Mouse (Mus musculus): Measurements from ENCODE around the gene Spint5. TPM values are rescaled to one million over a fixed set of nuclear protein-coding genes. Genes with fewer than 3 reads are reported as not detected.

Gene Spint5
- polyA plus RNA-seq, 1 experiment, result 0.69 TPM

- Histone ChIP-seq H3K27me3 (ENCODE audit: control insufficient read depth, insufficient read depth, low read length) (no peaks in the 10 kb centered on the region), H3K4me3 (ENCODE audit: control insufficient read depth, low read depth, low read length) (peak overlapping the region; percentile 63), H3K36me3 (ENCODE audit: control insufficient read depth, insufficient read depth, low read length) (no peaks in the 10 kb centered on the region; the same call in none of the 2 replicates), H3K4me1 (ENCODE audit: control insufficient read depth, insufficient read depth, low read length) (no peaks in the 10 kb centered on the region), H3K27ac (ENCODE audit: control insufficient read depth, insufficient read depth, low read depth, low read length) (no peak overlapping the region)
- TF ChIP-seq POLR2A (IDR thresholded peaks at IDR 0.05; ENCODE audit: control insufficient read depth, low read depth, low read length), result no peak
Observed at GRCm38 (mm10) chr2:164754105-164754504, 39.0 kb downstream of the Spint5 start.

- TF ChIP-seq POLR2A (IDR thresholded peaks at IDR 0.05; ENCODE audit: control insufficient read depth, low read depth, low read length) (no peak), CTCF (IDR thresholded peaks at IDR 0.05; ENCODE audit: control insufficient read depth, insufficient read depth, insufficient replicate concordance, low read depth, low read length) (no peak)
- no peaks in the 10 kb centered on the region; the same call in none of the 2 replicates for H3K36me3 ChIP-seq (ENCODE audit: control insufficient read depth, insufficient read depth, low read length)
- H3K27ac ChIP-seq (ENCODE audit: control insufficient read depth, insufficient read depth, low read depth, low read length), result no peak overlapping the region
- H3K4me1 ChIP-seq (ENCODE audit: control insufficient read depth, insufficient read depth, low read length), result no peaks in the 10 kb centered on the region
- H3K4me3 ChIP-seq (ENCODE audit: control insufficient read depth, low read depth, low read length), result no peak overlapping the region
- no peaks in the 10 kb centered on the region for H3K27me3 ChIP-seq (ENCODE audit: control insufficient read depth, insufficient read depth, low read length)
Observed at GRCm38 (mm10) chr2:164754800-164755199, 39.7 kb downstream of the Spint5 start.

- H3K4me1 ChIP-seq (ENCODE audit: control insufficient read depth, insufficient read depth, low read length), result no peaks in the 10 kb centered on the region
- H3K27ac ChIP-seq (ENCODE audit: control insufficient read depth, insufficient read depth, low read depth, low read length), result no peak overlapping the region
- no peak overlapping the region for H3K4me3 ChIP-seq (ENCODE audit: control insufficient read depth, low read depth, low read length)
- no peaks in the 10 kb centered on the region; the same call in none of the 2 replicates for H3K36me3 ChIP-seq (ENCODE audit: control insufficient read depth, insufficient read depth, low read length)
- no peaks in the 10 kb centered on the region for H3K27me3 ChIP-seq (ENCODE audit: control insufficient read depth, insufficient read depth, low read length)
- TF ChIP-seq POLR2A (IDR thresholded peaks at IDR 0.05; ENCODE audit: control insufficient read depth, low read depth, low read length), result no peak
Observed at GRCm38 (mm10) chr2:164757841-164758240, 42.7 kb downstream of the Spint5 start.

GRCm38 (mm10) chr2:164758692-164759091 is 43.6 kb downstream of the Spint5 start:
- Histone ChIP-seq H3K27ac (ENCODE audit: control insufficient read depth, insufficient read depth, low read depth, low read length) (no peak overlapping the region), H3K27me3 (ENCODE audit: control insufficient read depth, insufficient read depth, low read length) (no peaks in the 10 kb centered on the region), H3K4me3 (ENCODE audit: control insufficient read depth, low read depth, low read length) (no peak overlapping the region), H3K4me1 (ENCODE audit: control insufficient read depth, insufficient read depth, low read length) (no peaks in the 10 kb centered on the region), H3K36me3 (ENCODE audit: control insufficient read depth, insufficient read depth, low read length) (no peaks in the 10 kb centered on the region; the same call in none of the 2 replicates)
- TF ChIP-seq POLR2A (IDR thresholded peaks at IDR 0.05; ENCODE audit: control insufficient read depth, low read depth, low read length), result no peak
- TF ChIP-seq CTCF (IDR thresholded peaks at IDR 0.05; ENCODE audit: control insufficient read depth, insufficient read depth, insufficient replicate concordance, low read depth, low read length), result no peak

GRCm38 (mm10) chr2:164760059-164760833 is 45.1 kb downstream of the Spint5 start:
- Histone ChIP-seq H3K36me3 (ENCODE audit: control insufficient read depth, insufficient read depth, low read length) (no peaks in the 10 kb centered on the region; the same call in none of the 2 replicates), H3K27ac (ENCODE audit: control insufficient read depth, insufficient read depth, low read depth, low read length) (no peak overlapping the region)

GRCm38 (mm10) chr2:164761502-164761901 is 46.4 kb downstream of the Spint5 start:
- Histone ChIP-seq H3K27ac (ENCODE audit: control insufficient read depth, insufficient read depth, low read depth, low read length) (no peak overlapping the region), H3K4me3 (ENCODE audit: control insufficient read depth, low read depth, low read length) (no peak overlapping the region), H3K27me3 (ENCODE audit: control insufficient read depth, insufficient read depth, low read length) (no peaks in the 10 kb centered on the region), H3K4me1 (ENCODE audit: control insufficient read depth, insufficient read depth, low read length) (no peaks in the 10 kb centered on the region), H3K36me3 (ENCODE audit: control insufficient read depth, insufficient read depth, low read length) (no peaks in the 10 kb centered on the region; the same call in none of the 2 replicates)
- no peak for TF ChIP-seq CTCF (IDR thresholded peaks at IDR 0.05; ENCODE audit: control insufficient read depth, insufficient read depth, insufficient replicate concordance, low read depth, low read length)
- TF ChIP-seq POLR2A (IDR thresholded peaks at IDR 0.05; ENCODE audit: control insufficient read depth, low read depth, low read length), result no peak

More at GRCm38 (mm10) chr2:164760059-164760833, 45.1 kb downstream of the Spint5 start:
- Histone ChIP-seq H3K4me3 (ENCODE audit: control insufficient read depth, low read depth, low read length) (no peak overlapping the region), H3K27me3 (ENCODE audit: control insufficient read depth, insufficient read depth, low read length) (no peaks in the 10 kb centered on the region), H3K4me1 (ENCODE audit: control insufficient read depth, insufficient read depth, low read length) (no peaks in the 10 kb centered on the region)
- TF ChIP-seq CTCF (IDR thresholded peaks at IDR 0.05; ENCODE audit: control insufficient read depth, insufficient read depth, insufficient replicate concordance, low read depth, low read length) (no peak), POLR2A (IDR thresholded peaks at IDR 0.05; ENCODE audit: control insufficient read depth, low read depth, low read length) (no peak)

- TF ChIP-seq CTCF (IDR thresholded peaks at IDR 0.05; ENCODE audit: control insufficient read depth, insufficient read depth, insufficient replicate concordance, low read depth, low read length), result no peak
- no peak for TF ChIP-seq POLR2A (IDR thresholded peaks at IDR 0.05; ENCODE audit: control insufficient read depth, low read depth, low read length)
- no peak overlapping the region for H3K4me3 ChIP-seq (ENCODE audit: control insufficient read depth, low read depth, low read length)
- H3K27me3 ChIP-seq (ENCODE audit: control insufficient read depth, insufficient read depth, low read length), result no peaks in the 10 kb centered on the region
- H3K4me1 ChIP-seq (ENCODE audit: control insufficient read depth, insufficient read depth, low read length), result no peaks in the 10 kb centered on the region
- peaks cover 1% of the 10 kb centered on the region for H3K36me3 ChIP-seq (ENCODE audit: control insufficient read depth, insufficient read depth, low read length)
- no peak overlapping the region for H3K27ac ChIP-seq (ENCODE audit: control insufficient read depth, insufficient read depth, low read depth, low read length)
Observed at GRCm38 (mm10) chr2:164761971-164762370, 46.9 kb downstream of the Spint5 start.

All from testis, adult 2 months (tissue).